In genomic region chr13:89371656-89372240, GRCm38 (mm10) we compare ENCODE assay signal across 17 mouse cellular contexts.
"Had no signal": no experiment of that assay in that cellular context is flagged by ENCODE, and none has a peak within 500 bp of the region (broad histone marks: within the 10 kb centered on the region; RNA-seq: fewer than 3 reads in every experiment).

No protein-coding gene starts in this region.

- H3K27me3 ChIP-seq: intestine, embryonic 15.5 days; limb, embryonic 13.5 days; megakaryocyte, embryonic 14.5 days; midbrain, embryonic 13.5 days had no signal

- H3K4me2 ChIP-seq: intestine, embryonic 15.5 days; limb, embryonic 13.5 days; midbrain, embryonic 13.5 days had no signal

- DNase-seq: kidney, adult 18-20 months; kidney, postnatal 10 days; kidney, postnatal 4 days; left cerebral cortex, postnatal 4 days; lung, adult 2 months; right cerebral cortex, postnatal 4 days; spleen, adult 18-20 months; thymus, adult 18-20 months; thymus, postnatal 14 days had no signal

- H3K36me3 ChIP-seq: intestine, embryonic 15.5 days; limb, embryonic 13.5 days; midbrain, embryonic 13.5 days had no signal

- H3K27ac ChIP-seq: intestine, embryonic 15.5 days; layer of hippocampus, adult 2 months; limb, embryonic 13.5 days; liver, embryonic 14.5 days; macrophage; midbrain, embryonic 13.5 days had no signal

- H3K4me3 ChIP-seq: intestine, embryonic 15.5 days; layer of hippocampus, adult 2 months; limb, embryonic 13.5 days; megakaryocyte, embryonic 14.5 days; midbrain, embryonic 13.5 days had no signal

- H3K9ac ChIP-seq: intestine, embryonic 15.5 days; limb, embryonic 13.5 days; liver, embryonic 14.5 days; midbrain, embryonic 13.5 days had no signal

- H3K9me3 ChIP-seq: intestine, embryonic 15.5 days; limb, embryonic 13.5 days; megakaryocyte, embryonic 14.5 days; midbrain, embryonic 13.5 days had no signal

- ATAC-seq: intestine, embryonic 15.5 days; lung, postnatal 0 days; midbrain, embryonic 13.5 days had no signal

- H3K4me1 ChIP-seq: intestine, embryonic 15.5 days; limb, embryonic 13.5 days; megakaryocyte, embryonic 14.5 days had no signal
